Mouse (Mus musculus): ENCODE results near the gene Eif5b. TPM values are rescaled to one million over a fixed set of nuclear protein-coding genes. Genes with fewer than 3 reads are reported as not detected.
"Not testable (repeated sequence)": the region's sequence is repeated elsewhere in the genome, so short reads cannot be mapped to it uniquely, and the experiment has no call there.

The Eif5b gene
- 10 to 100 TPM; 29.5 to 34.6 (median 31.9) TPM for polyA plus RNA-seq (2017; shearing (Covaris generic))

DNA sequence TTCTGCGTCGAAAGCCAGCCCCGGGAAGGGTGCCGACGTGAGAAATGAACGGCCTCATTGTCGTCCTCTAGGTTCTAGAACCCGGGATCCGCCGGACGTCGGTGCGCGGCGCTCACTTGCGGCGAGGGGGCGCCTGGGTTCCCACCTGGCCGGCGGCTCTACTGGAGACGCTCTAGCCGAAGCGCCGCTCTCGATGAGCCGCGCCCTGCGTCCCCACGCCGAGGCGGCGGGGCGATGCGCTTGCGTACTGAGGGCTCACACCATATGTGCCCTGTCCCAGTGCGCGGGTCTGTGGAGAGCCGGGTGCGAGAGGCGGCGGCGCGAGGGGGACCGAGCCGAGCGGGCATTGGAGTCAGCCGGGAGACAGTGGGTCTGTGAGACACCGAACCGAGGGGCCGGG lies at the start of gene Eif5b, which contains the start of gene Txndc9:
Gene Eif5b (plus strand): TSS at position 144 of the 400 bp plus-strand sequence.
Gene Txndc9 (minus strand): TSS at position 27 of the 400 bp plus-strand sequence.
- ATAC-seq, result peak; percentile 46

DNA sequence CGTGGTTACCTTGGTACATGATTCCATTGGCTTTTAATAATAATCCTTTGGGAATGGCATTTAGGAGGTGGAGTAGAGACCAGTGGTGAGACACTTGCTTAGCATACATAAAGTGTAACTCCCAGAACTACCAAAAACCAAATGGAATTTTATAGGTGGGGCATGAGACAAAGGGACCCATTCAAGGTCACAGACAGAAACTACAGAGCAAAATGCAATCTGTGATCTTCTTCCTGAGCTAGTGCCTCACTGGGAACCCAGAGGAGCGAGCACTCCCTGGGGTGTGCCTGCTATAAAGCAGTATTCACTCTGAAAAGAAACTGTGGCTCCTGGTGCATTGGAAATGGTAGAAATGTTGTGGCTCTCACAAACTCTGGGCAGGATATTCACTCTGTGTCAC lies 48.9 kb upstream of the Eif5b start:
- no peak for ATAC-seq

DNA sequence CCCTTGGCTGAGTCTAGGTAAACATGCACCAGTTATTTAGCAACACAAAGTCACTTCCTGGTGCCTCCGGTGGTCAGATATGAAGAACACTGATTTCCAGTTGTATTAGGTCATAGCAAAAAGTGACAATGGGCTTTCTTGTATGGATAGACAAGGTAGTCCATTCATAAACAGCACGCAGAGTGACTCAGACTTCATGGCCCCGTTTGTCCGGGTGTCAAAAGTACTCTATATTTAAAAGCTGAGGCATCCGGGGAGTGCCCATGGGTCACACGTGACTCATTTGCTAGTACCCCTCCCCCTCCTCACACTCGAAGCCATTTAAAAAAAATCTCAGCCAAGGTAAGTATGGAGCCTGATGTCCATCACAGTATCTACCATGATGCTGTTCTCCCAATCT lies 43.0 kb upstream of the Eif5b start:
- no peak for ATAC-seq

DNA sequence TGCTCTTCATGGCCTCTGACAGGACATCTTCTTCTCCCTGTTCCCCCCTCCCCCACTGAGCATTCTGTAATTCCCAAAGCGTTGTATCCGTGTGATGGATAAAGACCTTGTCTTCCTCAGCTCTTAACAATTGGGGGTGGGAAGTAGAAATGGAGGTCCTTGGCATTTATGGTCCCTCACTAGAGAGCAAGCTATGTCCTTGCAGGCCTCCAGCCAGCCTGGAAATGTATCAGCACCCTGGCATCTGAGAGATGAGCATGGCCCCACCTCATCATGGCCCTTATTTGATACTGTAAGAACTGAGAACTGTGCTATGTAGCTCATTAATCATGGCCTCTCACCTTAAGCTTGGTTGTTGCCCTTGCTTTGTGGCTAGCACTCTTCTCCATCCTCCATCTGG lies 42.6 kb upstream of the Eif5b start:
- ATAC-seq, result no peak

DNA sequence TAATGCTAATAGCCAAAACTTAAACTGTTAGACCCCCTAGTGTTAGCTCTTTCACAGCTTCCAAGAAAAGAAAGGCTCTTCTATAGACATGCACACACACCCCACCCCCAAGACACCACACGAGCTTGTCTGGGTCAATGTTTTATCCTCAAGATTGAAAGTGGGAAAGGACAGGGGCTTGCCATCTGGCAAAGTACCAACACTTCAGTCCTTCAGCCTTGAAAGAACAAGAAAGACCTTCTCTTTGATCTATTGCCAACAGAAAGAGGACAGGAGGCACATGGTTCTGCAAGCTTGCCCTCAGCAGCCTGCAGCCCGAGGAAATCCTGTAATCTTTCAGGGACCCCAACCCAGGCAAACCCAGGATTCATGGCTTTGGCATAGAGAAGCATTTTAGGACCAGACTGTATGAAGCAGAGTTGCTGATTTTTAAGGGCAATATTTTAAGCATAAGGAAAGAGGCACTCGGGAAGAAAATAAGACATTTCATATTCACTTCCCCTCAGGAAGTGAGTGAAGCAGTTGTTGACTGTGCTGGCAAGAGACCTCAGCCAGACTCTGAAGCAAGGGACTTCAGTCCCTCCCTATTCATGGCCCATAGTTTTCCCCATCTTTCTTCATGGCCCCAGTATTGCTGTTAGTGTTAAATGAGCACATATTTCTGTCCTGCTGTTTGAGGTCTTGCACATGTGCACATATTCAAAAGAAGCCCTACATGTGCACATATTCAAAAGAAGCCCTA lies 40.9 kb upstream of the Eif5b start:
- ATAC-seq, result no peak

DNA sequence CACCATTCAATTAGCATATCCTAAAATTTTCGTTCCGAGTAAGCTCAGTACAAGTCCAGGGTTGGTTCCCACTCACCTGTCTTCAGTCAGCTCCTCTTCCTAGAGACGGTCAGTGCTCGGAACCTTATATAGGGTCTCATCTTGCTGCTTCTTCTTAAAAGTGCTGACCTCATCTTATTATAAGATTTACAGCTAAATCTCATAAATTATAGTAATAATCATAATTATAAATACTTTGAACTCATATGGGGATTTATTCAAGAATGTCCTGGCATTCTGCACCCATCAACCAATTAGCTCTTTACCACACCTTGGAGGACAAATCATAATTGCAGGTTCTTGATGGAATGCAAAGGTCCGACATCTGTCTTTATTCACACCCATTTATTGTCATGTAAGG lies 40.2 kb upstream of the Eif5b start, which contains the start of gene Lyg1:
Gene Lyg1 (minus strand): TSS at position 101 of the 400 bp plus-strand sequence.
- no peak for ATAC-seq

DNA sequence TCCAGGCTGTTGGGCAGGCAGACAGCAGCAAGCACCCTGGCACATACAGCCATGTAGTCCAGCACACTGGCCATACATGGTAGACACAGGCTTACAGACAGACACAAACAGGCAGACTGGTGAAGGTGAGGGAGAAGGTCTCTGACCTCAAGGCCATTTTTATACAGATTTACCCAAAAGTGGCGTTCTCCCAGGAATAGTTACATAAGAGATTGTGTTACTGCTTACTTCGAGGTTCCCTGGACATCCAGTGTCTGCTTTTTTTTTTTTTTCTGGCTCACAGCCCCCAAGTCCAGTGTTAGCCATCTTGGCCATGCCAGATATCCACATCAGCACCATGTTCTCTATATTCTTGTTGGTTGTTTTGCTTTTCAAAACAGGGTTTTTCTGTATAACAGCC lies 39.3 kb upstream of the Eif5b start:
- no peak for ATAC-seq

DNA sequence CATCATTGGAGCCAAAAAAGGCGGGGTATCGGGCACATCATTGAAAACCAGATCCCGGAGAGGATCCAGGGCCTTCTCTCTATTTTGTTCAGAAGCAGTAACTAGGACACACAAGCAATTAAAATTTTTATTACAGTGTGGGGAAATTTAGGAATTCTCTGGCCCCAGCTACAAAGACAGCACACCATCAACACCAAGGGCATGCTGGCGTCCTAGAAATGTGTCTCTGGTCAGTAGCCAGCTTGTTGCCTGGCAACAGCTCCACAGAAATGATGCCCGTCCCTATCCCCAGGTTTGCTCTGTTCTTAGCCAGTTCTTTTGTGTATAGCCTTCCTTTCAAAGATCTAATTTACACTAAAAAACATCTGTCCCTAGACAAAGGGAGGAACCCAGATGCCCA lies 38.3 kb upstream of the Eif5b start:
- no peak for ATAC-seq

DNA sequence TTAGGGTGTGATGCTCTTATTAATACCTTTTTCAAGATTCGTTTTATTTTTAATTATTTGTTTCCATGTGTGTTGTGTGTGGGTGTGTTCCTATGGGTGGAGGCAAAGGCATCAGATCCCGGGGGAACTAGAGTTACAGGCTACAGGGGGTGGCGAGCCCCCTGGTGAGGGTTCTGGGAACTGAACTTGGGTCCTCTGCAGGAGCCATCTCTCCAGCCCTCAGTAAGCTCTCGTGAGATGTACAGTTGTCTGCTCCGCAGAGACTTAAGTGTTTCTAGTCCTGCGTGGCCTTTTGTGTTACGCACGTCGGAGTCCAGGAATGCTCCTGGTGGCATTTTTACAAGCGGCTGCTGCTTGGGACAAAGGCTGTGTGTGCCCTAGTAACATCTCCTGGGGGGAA lies 32.2 kb upstream of the Eif5b start:
- no peak for ATAC-seq

DNA sequence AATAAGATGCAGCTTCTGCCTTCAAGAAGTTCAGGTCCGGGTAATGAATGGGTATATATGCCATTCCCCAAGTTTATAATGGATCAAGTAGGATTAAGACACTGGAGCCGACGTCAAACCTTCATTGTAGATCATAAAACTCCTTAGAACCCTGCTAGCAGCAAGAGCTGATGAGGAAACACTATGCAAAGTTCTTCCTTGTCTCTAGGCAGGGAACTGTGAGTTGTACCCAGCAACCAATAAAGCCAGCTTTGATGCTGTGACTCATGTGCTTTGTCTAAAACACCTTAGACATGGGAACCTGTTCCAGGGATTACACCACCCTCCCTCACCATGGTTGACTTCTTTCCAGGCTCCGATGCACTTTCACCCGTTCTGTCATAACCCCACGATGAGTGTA lies 29.1 kb upstream of the Eif5b start:
- ATAC-seq, result no peak

DNA sequence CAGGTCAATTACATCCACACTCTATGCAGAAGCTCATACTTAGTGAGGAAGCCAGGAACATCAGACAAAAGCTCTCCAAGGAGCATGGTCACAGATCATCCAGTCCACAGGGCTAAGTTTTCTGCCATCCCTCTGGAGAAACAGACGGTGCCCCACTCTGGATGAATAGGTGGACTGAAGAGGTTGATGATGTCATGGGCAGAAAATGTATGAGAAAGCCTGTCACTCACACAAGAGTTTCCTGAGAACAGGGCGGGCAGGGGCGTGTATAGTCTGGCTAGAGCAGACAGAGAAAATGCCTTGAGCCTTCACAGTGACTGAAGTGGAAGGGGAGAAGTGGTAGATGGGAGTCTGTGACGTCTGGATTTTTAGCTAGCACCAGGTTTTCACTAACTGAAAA lies 26.3 kb upstream of the Eif5b start:
- ATAC-seq, result no peak

DNA sequence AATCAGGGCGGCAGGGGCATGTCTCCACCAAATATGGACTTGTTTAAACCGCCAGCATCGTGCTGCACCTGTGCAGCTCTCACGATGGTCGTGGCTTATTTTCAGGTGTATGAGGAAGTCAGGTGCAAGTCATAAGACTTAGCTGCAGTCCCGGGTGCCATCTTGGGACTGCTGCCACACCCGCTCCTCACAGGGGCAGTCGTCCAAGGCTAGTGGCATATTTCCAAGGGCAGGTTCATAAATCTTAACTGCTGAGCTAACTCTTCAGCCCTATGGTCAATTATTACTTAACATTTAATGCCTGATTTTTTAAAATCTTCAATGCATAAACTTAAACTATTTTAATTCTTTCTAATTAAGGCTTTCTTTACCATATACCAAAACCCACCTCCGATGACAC lies 21.1 kb upstream of the Eif5b start:
- not testable (repeated sequence) for ATAC-seq

DNA sequence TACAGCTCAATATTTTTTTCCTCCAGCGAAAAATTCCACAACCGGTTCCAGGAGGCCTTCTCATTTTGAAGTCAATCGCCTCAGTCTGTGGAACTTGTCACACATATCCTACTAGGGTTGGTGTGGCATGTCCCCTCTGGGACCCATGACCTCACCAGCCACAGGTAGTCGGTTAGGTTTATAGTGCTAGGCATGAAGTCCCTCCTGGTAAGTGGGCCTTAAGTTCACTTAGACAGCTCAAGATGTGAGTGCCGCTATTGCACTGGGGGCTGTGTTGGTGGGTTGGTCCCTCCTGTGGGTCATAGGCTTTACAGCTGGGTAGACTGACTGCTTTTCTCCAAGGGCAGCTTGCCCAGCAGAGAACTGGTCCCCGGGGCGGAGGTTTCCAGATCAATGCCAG lies 20.5 kb upstream of the Eif5b start:
- no peak for ATAC-seq

DNA sequence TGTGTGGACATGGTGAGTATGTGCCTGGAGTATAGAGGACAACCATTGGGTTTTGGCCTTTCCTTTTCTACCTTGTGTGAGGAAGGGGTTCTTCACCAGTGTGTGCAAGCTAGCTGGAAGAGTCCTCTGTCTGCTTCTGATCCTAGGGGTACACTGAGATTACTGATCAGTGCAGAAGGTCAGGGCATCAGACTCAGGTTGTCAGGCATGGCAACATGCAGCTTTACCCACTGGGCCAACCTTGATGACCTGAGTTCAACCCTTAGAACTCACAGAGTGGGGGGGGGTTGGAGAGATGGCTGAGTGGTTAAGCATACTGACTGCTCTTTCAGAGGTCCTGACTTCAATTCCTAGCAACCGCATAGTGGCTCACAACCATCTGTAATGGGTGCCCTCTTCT lies 13.5 kb upstream of the Eif5b start:
- ATAC-seq, result no peak

DNA sequence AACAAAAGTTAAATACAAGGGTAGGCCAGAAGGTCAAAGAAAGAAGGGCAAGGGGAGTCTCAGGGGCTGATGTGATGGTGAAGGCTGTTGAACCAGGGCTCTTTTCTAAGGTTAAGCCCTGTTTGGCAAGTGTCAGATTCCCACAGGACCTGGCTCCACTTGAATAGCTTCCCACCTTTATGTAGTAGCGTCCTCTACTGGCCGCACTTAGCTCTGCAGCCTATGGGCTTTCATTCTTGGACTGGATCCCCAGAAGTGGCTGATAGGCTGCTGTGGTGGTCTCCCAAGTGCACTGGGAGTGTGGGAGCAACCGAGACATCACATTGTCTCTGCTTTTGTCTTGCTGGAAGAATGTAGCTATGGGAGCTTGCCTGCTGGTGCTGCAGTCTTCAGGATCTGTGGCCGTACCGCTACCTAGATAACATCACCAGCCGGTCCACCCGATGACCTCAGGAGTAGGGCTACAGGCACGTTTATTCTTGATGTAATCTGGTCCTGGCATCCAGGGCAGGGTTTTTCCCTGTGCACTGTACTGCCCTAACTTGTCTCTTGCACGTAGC lies 12.0 kb upstream of the Eif5b start:
- ATAC-seq, result no peak

DNA sequence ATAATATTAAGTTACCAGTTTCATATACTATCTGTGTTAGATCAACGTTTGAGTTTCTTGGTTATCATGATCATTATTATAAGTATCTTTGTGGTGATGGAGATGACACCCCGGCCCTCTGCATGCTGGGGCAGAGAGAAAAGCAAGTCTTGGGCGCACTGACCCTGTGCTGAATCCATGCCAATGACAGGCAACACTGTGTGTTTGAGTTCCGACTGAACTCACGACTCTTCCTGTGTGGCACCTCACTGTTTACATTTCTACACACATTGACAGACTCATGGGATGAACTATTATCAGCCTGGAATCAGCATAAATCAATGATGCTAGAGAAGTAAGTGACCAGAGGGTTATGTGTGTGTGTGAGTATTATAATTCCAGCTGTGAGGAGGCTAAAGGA lies 10.0 kb upstream of the Eif5b start:
- ATAC-seq, result no peak

DNA sequence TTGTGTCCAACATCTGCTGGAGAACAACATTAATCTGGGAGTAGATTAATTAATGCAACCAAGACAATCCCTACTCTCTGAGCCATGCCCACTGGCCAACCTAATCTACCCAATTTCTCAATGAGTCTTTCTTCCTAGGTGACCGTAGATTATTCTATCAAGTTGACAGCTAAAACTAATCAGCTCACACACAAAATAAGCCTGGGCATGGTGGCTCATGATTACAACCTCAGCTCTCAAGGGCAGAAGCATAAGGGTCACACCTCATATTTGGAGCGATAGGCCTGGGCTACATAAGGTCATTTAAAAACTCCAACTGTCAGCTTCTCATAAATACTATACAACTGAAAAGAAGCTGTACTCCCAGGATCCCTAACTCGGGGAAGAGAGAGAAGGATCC lies 1.6 kb upstream of the Eif5b start:
- ATAC-seq, result no peak

DNA sequence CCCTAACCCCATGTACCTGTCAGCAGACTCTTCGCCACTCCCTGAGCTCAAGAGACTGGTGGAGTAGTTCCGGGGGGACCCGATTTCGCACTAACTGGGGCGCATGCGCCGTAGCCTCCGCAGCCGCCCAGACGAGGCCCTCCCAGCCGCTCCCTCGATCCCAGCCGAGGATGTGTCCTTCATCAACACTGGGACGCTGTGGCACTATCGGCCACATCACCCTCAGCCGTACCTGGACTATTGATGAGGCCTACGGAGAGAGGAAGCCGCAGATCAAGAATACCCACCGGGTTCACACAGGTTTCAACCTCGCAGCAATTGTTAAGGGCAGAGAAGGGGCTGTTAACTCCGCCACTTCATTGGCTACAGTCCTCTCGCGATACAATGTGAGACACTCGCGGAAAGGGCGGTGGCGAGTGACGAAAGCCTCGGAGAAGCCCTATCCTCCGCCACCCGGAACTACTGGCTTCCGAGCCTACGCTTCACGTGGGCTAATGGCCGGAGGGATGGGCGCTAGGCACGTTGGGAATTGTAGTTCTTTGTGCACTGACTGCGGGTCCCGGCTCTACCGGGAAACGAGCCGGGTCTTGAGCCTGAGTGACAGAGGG lies 829 bp upstream of the Eif5b start:
- peak; percentile 96 for ATAC-seq

DNA sequence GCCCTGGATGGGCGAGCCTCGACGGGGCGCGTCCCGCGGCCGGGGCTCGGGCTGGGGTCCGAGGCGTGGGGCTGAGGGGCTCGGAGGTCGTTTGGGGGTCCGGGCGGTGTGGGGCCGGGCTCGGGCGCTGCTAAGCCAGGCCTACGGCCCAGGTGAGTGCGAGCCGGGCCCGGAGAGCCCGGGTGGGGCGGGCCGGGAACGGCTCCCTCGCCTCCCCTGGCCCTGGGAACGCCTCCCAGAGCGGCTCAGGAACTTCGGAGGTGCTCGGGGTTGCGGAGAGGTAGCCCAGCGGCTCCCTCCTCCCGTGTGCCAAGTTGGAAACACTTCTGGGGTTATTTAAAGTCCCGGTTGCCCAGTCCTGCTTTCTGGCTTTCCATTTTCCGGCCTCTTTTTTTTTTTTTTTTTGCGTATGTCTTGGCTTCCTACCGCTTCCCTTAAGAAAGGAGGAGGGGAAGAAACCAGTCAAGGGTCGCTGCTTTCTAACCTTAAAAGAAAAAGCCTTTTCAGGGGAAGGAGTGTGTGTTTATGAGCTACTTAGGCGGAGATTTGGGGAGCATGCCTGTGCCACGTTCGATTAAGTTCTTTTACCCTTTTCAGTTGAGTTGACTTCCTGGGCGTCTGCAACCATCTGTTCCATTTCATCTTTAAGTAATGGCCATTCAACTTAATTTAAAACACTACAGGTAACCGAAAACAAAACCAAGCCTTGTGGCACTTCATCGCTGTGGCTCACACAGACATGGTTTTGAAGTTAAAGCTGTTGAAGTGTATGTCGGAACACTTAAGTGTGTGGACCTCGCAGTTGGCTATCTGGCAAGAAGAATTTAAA lies 775 bp downstream of the Eif5b start:
- ATAC-seq, result no peak

DNA sequence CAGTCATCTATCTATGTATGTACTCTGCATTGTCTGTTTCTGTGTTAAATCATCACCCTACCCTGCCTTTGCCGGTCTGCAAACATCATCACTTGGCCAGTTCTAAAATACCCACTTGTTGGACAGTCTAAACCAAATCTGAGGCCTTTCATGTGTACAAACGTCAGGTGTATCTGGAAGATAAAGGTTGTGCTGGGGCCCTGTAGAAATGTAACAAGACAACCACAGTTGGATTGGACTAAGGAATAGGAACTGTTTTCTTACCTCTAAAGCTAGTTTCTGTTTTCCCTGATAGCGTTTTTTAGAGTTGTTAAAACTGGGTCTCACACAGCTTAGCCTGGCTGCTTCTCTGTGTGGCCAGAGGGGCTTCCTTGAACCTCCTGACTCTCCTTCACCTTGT lies 1.7 kb downstream of the Eif5b start:
- ATAC-seq, result no peak

DNA sequence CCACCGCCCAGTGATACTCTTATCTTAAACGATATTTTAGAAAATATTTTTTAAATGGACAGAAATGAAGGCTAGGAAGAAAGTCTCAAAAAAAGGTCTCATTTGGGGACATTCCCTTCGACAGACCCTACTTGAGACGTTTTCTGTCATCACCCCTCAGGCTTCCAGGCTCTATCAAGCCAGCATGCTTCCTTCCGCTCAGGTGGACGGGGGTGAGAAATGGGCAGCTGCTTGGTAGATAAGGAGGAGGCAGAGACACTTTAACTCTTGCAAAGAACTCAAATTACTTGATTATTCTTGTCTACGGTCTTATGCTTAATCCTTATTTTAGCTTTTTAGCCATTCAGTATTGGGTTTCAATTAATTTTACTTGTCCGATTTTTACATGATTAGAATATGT lies 3.0 kb downstream of the Eif5b start:
- ATAC-seq, result no peak

DNA sequence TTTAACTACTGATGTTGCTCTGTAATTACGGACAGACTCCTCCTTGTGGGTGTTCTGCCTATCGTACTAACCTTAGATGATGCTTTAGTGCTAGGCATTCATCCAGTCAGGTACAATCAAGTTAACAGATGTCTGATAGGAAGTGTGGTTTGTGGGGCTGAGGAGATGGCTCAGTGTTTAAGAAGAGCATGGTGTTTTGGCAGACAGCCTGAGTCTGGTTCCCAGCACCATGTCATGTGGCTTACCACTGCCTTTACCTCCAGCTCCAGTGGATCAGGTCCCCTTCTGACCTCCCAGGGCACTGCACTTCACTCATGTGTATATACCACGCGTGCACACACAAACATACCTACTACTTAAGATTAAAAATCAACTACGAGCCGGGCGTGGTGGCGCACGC lies 4.1 kb downstream of the Eif5b start:
- no peak for ATAC-seq

DNA sequence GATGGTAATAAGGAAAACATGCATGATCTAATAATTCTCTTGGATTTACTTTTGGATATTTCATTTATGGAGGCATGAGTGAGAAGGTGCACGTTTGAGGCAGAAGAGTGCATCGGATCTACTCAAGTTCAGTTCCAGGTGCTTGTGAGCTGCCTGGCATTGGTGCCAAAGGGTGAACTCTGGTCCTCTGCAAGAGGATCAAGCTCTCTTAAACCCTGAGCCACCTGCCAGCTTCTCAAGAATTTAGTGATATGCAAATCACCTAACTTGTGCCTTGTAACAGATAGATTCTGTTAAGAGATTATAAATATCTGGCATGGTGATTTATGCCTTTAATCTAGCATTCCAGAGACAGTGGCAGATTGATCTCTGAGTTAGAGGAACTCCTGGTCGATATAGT lies 5.2 kb downstream of the Eif5b start:
- no peak for ATAC-seq

Measured in inflammation-experienced regulatory T-cells, adult 6 months (primary cell).